In genomic region chr7:121378942-121379341, GRCm38 (mm10) we compare ENCODE assay signal across 15 mouse cellular contexts. TPM values are rescaled to one million over a fixed set of nuclear protein-coding genes. Genes with fewer than 3 reads are reported as not detected.
"Had no signal": no experiment of that assay in that cellular context is flagged by ENCODE, and none has a peak within 500 bp of the region (broad histone marks: within the 10 kb centered on the region; RNA-seq: fewer than 3 reads in every experiment).

No protein-coding gene starts in this region.

- H3K4me2 ChIP-seq: liver, embryonic 11.5 days; liver, embryonic 15.5 days; neural tube, embryonic 12.5 days had no signal

- H3K27ac ChIP-seq: limb, embryonic 10.5 days; liver, embryonic 15.5 days; neural tube, embryonic 12.5 days had no signal

- ATAC-seq: lung, postnatal 0 days had no signal

- H3K9me3 ChIP-seq: limb, embryonic 10.5 days; liver, embryonic 15.5 days; neural tube, embryonic 12.5 days had no signal

- DNase-seq: kidney, adult 18-20 months; kidney, postnatal 25 days; lung, adult 2 months; lung, postnatal 36 days; midbrain, embryonic 14.5 days; right cerebral cortex, postnatal 4 days; thymus, postnatal 4 days had no signal

- H3K27me3 ChIP-seq: liver, embryonic 15.5 days; neural tube, embryonic 12.5 days had no signal

- H3K36me3 ChIP-seq: limb, embryonic 10.5 days; liver, embryonic 15.5 days; neural tube, embryonic 12.5 days had no signal

- H3K4me3 ChIP-seq: limb, embryonic 10.5 days; liver, embryonic 15.5 days; neural tube, embryonic 12.5 days had no signal

- H3K9ac ChIP-seq: liver, embryonic 15.5 days; neural tube, embryonic 12.5 days had no signal

- H3K4me1 ChIP-seq: limb, embryonic 10.5 days; liver, embryonic 15.5 days; neural tube, embryonic 12.5 days had no signal

RNA-seq across cellular contexts. Expression of gene Hs3st2, which starts 12.7 kb away (rescaled TPM):
- total RNA-seq: megakaryocyte progenitor cell, adult 5-6 weeks; monocyte, adult 5-6 weeks; neutrophil, adult 5-6 weeks had no signal
- polyA plus RNA-seq: limb, embryonic 10.5 days; liver, embryonic 15.5 days; lung, adult 2 months; lung, postnatal 0 days had no signal
